Mouse (Mus musculus): ENCODE data around the gene Arxes1. TPM values are rescaled to one million over a fixed set of nuclear protein-coding genes. Genes with fewer than 3 reads are reported as not detected.
"Not testable (repeated sequence)": the region's sequence is repeated elsewhere in the genome, so short reads cannot be mapped to it uniquely, and the experiment has no call there.

The Arxes1 gene
- total RNA-seq, 1 experiment = 17.7 TPM

- Histone ChIP-seq H3K4me3 (ENCODE audit: insufficient read depth in 1 of 2, low read depth in 1 of 2, low read length in 2 of 2, poor library complexity in 1 of 2, severe bottlenecking in 1 of 2) (no peak overlapping the region), H3K9me3 (ENCODE audit: control insufficient read depth, insufficient read depth, low read depth, low read length) (no peaks in the 10 kb centered on the region), H3K4me1 (ENCODE audit: control insufficient read depth in 2 of 2, insufficient read depth in 2 of 2, low read length in 2 of 2, poor library complexity in 1 of 2) (no peaks in the 10 kb centered on the region), H3K9ac (ENCODE audit: insufficient read depth, low read depth, low read length, poor library complexity, severe bottlenecking) (no peak overlapping the region), H3K27ac (ENCODE audit: insufficient read depth, low read depth, low read length, poor library complexity, severe bottlenecking) (no peak overlapping the region), H3K36me3 (ENCODE audit: control insufficient read depth, insufficient read depth, low read length, poor library complexity, severe bottlenecking) (no peaks in the 10 kb centered on the region)
- in situ Hi-C loops (cut with MboI; ENCODE audit: low sequenced_read_pairs in 2 of 2, unreplicated experiment in 2 of 2) = no loop called here
- TF ChIP-seq HCFC1 (IDR thresholded peaks at IDR 0.05; ENCODE audit: borderline replicate concordance, insufficient read depth, low read length) (no peak), MAFK (IDR thresholded peaks at IDR 0.05; ENCODE audit: insufficient read depth, low read depth, low read length) (no peak), ZC3H11A (IDR thresholded peaks at IDR 0.05; ENCODE audit: borderline replicate concordance, low read depth, low read length) (no peak), ZNF384 (IDR thresholded peaks at IDR 0.05; ENCODE audit: low read depth, low read length) (no peak), CHD2 (IDR thresholded peaks at IDR 0.05; ENCODE audit: low read depth, low read length) (no peak)
- DNase-seq (ENCODE audit: low read depth, low spot score) = peak; percentile 47
These were observed 14.4 kb downstream of the Arxes1 start for GRCm38 (mm10) chrX:136047528-136047927.

GRCm38 (mm10) chrX:136051219-136051618 lies 18.1 kb downstream of the Arxes1 start:
- Histone ChIP-seq H3K4me1 (ENCODE audit: control insufficient read depth in 2 of 2, insufficient read depth in 2 of 2, low read length in 2 of 2, poor library complexity in 1 of 2) (no peaks in the 10 kb centered on the region), H3K4me3 (ENCODE audit: insufficient read depth in 1 of 2, low read depth in 1 of 2, low read length in 2 of 2, poor library complexity in 1 of 2, severe bottlenecking in 1 of 2) (no peak overlapping the region), H3K36me3 (ENCODE audit: control insufficient read depth, insufficient read depth, low read length, poor library complexity, severe bottlenecking) (no peaks in the 10 kb centered on the region), H3K9ac (ENCODE audit: insufficient read depth, low read depth, low read length, poor library complexity, severe bottlenecking) (no peak overlapping the region), H3K9me3 (ENCODE audit: control insufficient read depth, insufficient read depth, low read depth, low read length) (no peaks in the 10 kb centered on the region), H3K27ac (ENCODE audit: insufficient read depth, low read depth, low read length, poor library complexity, severe bottlenecking) (no peak overlapping the region)
- no peak for DNase-seq (ENCODE audit: low read depth, low spot score)
- in situ Hi-C loops (cut with MboI; ENCODE audit: low sequenced_read_pairs in 2 of 2, unreplicated experiment in 2 of 2) = no loop called here
- TF ChIP-seq ZNF384 (IDR thresholded peaks at IDR 0.05; ENCODE audit: low read depth, low read length) (no peak), CHD2 (IDR thresholded peaks at IDR 0.05; ENCODE audit: low read depth, low read length) (no peak), MAFK (IDR thresholded peaks at IDR 0.05; ENCODE audit: insufficient read depth, low read depth, low read length) (no peak), ZC3H11A (IDR thresholded peaks at IDR 0.05; ENCODE audit: borderline replicate concordance, low read depth, low read length) (no peak), HCFC1 (IDR thresholded peaks at IDR 0.05; ENCODE audit: borderline replicate concordance, insufficient read depth, low read length) (no peak)

GRCm38 (mm10) chrX:136060698-136061097 lies 27.5 kb downstream of the Arxes1 start:
- H3K9me3 ChIP-seq (ENCODE audit: control insufficient read depth, insufficient read depth, low read depth, low read length) = no peaks in the 10 kb centered on the region
- no peaks in the 10 kb centered on the region for H3K36me3 ChIP-seq (ENCODE audit: control insufficient read depth, insufficient read depth, low read length, poor library complexity, severe bottlenecking)
- in situ Hi-C loops (cut with MboI; ENCODE audit: low sequenced_read_pairs in 2 of 2, unreplicated experiment in 2 of 2) = no loop called here
- no peak overlapping the region for H3K4me3 ChIP-seq (ENCODE audit: insufficient read depth in 1 of 2, low read depth in 1 of 2, low read length in 2 of 2, poor library complexity in 1 of 2, severe bottlenecking in 1 of 2)
- H3K4me1 ChIP-seq (ENCODE audit: control insufficient read depth in 2 of 2, insufficient read depth in 2 of 2, low read length in 2 of 2, poor library complexity in 1 of 2) = no peaks in the 10 kb centered on the region
- DNase-seq (ENCODE audit: low read depth, low spot score) = no peak
- no peak overlapping the region for H3K9ac ChIP-seq (ENCODE audit: insufficient read depth, low read depth, low read length, poor library complexity, severe bottlenecking)
- H3K27ac ChIP-seq (ENCODE audit: insufficient read depth, low read depth, low read length, poor library complexity, severe bottlenecking) = no peak overlapping the region
- TF ChIP-seq HCFC1 (IDR thresholded peaks at IDR 0.05; ENCODE audit: borderline replicate concordance, insufficient read depth, low read length) = no peak
- TF ChIP-seq ZC3H11A (IDR thresholded peaks at IDR 0.05; ENCODE audit: borderline replicate concordance, low read depth, low read length) = no peak
- no peak for TF ChIP-seq MAFK (IDR thresholded peaks at IDR 0.05; ENCODE audit: insufficient read depth, low read depth, low read length)

- in situ Hi-C loops (cut with MboI; ENCODE audit: low sequenced_read_pairs in 2 of 2, unreplicated experiment in 2 of 2) = not testable (repeated sequence)
These were observed 34.2 kb downstream of the Arxes1 start for GRCm38 (mm10) chrX:136067201-136067991.

GRCm38 (mm10) chrX:136068020-136068419 lies 34.9 kb downstream of the Arxes1 start, which contains the start of gene Bex2:
TSS of gene Bex2 (minus strand) at chrX:136068236.
- H3K36me3 ChIP-seq (ENCODE audit: control insufficient read depth, insufficient read depth, low read length, poor library complexity, severe bottlenecking); in situ Hi-C loops (cut with MboI; ENCODE audit: low sequenced_read_pairs in 2 of 2, unreplicated experiment in 2 of 2); DNase-seq (ENCODE audit: low read depth, low spot score); H3K4me1 ChIP-seq (ENCODE audit: control insufficient read depth in 2 of 2, insufficient read depth in 2 of 2, low read length in 2 of 2, poor library complexity in 1 of 2); H3K9me3 ChIP-seq (ENCODE audit: control insufficient read depth, insufficient read depth, low read depth, low read length): not testable (repeated sequence)
- peak within 1 kb of the TSS; percentile 40; the same call in 1 of the 2 replicates for H3K27ac ChIP-seq (ENCODE audit: insufficient read depth, low read depth, low read length, poor library complexity, severe bottlenecking)
- peak within 1 kb of the TSS; percentile 52; the same call in 1 of the 2 replicates for H3K9ac ChIP-seq (ENCODE audit: insufficient read depth, low read depth, low read length, poor library complexity, severe bottlenecking)
- H3K4me3 ChIP-seq (ENCODE audit: insufficient read depth in 1 of 2, low read depth in 1 of 2, low read length in 2 of 2, poor library complexity in 1 of 2, severe bottlenecking in 1 of 2) = peak within 1 kb of the TSS; percentile 69 to 76

More at GRCm38 (mm10) chrX:136067201-136067991, 34.2 kb downstream of the Arxes1 start:
- Histone ChIP-seq H3K9ac (ENCODE audit: insufficient read depth, low read depth, low read length, poor library complexity, severe bottlenecking) (peak overlapping the region; percentile 52; the same call in 1 of the 2 replicates), H3K4me3 (ENCODE audit: insufficient read depth in 1 of 2, low read depth in 1 of 2, low read length in 2 of 2, poor library complexity in 1 of 2, severe bottlenecking in 1 of 2) (peak overlapping the region; percentile 69 to 76), H3K27ac (ENCODE audit: insufficient read depth, low read depth, low read length, poor library complexity, severe bottlenecking) (peak overlapping the region; percentile 40; the same call in 1 of the 2 replicates)
- DNase-seq (ENCODE audit: low read depth, low spot score) = peak; percentile 11
- not testable (repeated sequence) for H3K4me1 ChIP-seq (ENCODE audit: control insufficient read depth in 2 of 2, insufficient read depth in 2 of 2, low read length in 2 of 2, poor library complexity in 1 of 2); H3K36me3 ChIP-seq (ENCODE audit: control insufficient read depth, insufficient read depth, low read length, poor library complexity, severe bottlenecking); H3K9me3 ChIP-seq (ENCODE audit: control insufficient read depth, insufficient read depth, low read depth, low read length)
- TF ChIP-seq ZNF384 (IDR thresholded peaks at IDR 0.05; ENCODE audit: low read depth, low read length) = peak; percentile 28; the same call in 1 of the 2 replicates

Other genes starting within 250 kb of the Arxes1 start
- 8.8 and 15.0 TPM in 2 replicates for gene Bhlhb9, start 235.8 kb upstream of the Arxes1 start, total RNA-seq (2012; rRNA removed)
- 11.8 and 16.3 TPM in 2 replicates for gene Gprasp2, start 194.3 kb upstream of the Arxes1 start, total RNA-seq (2012; rRNA removed)
- 54.2 and 89.3 TPM in 2 replicates for gene Arxes2, start 39.5 kb upstream of the Arxes1 start, total RNA-seq (2012; rRNA removed)
- 43.2 and 54.1 TPM in 2 replicates for gene Bex2, start 34.9 kb downstream of the Arxes1 start, total RNA-seq (2012; rRNA removed)
- 3.0 and 6.6 TPM in 2 replicates for gene Nxf3, start 51.9 kb downstream of the Arxes1 start, total RNA-seq (2012; rRNA removed)
- gene Bex4, start 105.6 kb downstream of the Arxes1 start, total RNA-seq (2012; rRNA removed) = 49.2 and 68.7 TPM in 2 replicates
- gene Tceal8, start 139.0 kb downstream of the Arxes1 start, total RNA-seq (2012; rRNA removed) = 35.5 and 76.2 TPM in 2 replicates
- 1.6 and 6.2 TPM in 2 replicates for gene Tceal5, start 170.5 kb downstream of the Arxes1 start, total RNA-seq (2012; rRNA removed)
- 1.2 and 2.8 TPM in 2 replicates for gene Tceal7, start 181.4 kb downstream of the Arxes1 start, total RNA-seq (2012; rRNA removed)
- 389 and 461 TPM in 2 replicates for gene Bex1, start 182.1 kb downstream of the Arxes1 start, total RNA-seq (2012; rRNA removed)
- 121 and 243 TPM in 2 replicates for gene Tceal9, start 211.7 kb downstream of the Arxes1 start, total RNA-seq (2012; rRNA removed)
- gene Bex3, start 236.9 kb downstream of the Arxes1 start, total RNA-seq (2012; rRNA removed) = 358 and 629 TPM in 2 replicates